Mouse (Mus musculus) c-Kit-negative CD71-positive TER-119-positive erythroid progenitor cells, embryonic 14.5 days (primary cell): ENCODE results near the gene Jmjd6.
A peak's percentile ranks its signal among the peaks of the same experiment; 100 is the strongest.

Experiments
- DNase-seq: peaks from one replicate; pipeline ENCODE4 v3.0.0-alpha.2; 2013; ENCODE audit warnings: low read depth, low spot score

Jmjd6 gene

GRCm38 (mm10) chr11:116843261-116844233, at the start of gene Jmjd6, which contains the start of gene Mettl23:
TSS of gene Jmjd6 (minus strand) at chr11:116843449.
TSS of gene Mettl23 (plus strand) at chr11:116843278.
- DNase-seq = peak; percentile 92

- no peak for DNase-seq
These were observed 43.9 kb upstream of the Jmjd6 start for GRCm38 (mm10) chr11:116887136-116887535.

GRCm38 (mm10) chr11:116885275-116886151, 42.3 kb upstream of the Jmjd6 start:
- DNase-seq = peak; percentile 30

GRCm38 (mm10) chr11:116884061-116884460, 40.8 kb upstream of the Jmjd6 start:
- DNase-seq = no peak

- DNase-seq = no peak
These were observed 39.2 kb upstream of the Jmjd6 start for GRCm38 (mm10) chr11:116882446-116882845.

- no peak for DNase-seq
These were observed 38.2 kb upstream of the Jmjd6 start for GRCm38 (mm10) chr11:116881440-116881839.

- no peak for DNase-seq
These were observed 37.6 kb upstream of the Jmjd6 start for GRCm38 (mm10) chr11:116880839-116881238.

- DNase-seq = no peak
These were observed 35.2 kb upstream of the Jmjd6 start for GRCm38 (mm10) chr11:116878454-116878853.

GRCm38 (mm10) chr11:116873987-116874386, 30.7 kb upstream of the Jmjd6 start:
- DNase-seq = no peak

GRCm38 (mm10) chr11:116871538-116871937, 28.3 kb upstream of the Jmjd6 start:
- no peak for DNase-seq

- DNase-seq = no peak
These were observed 26.4 kb upstream of the Jmjd6 start for GRCm38 (mm10) chr11:116869641-116870040.

GRCm38 (mm10) chr11:116869223-116869622, 26.0 kb upstream of the Jmjd6 start:
- no peak for DNase-seq

GRCm38 (mm10) chr11:116868129-116868528, 24.9 kb upstream of the Jmjd6 start:
- DNase-seq = no peak

GRCm38 (mm10) chr11:116865945-116866585, 22.8 kb upstream of the Jmjd6 start:
- DNase-seq = no peak

GRCm38 (mm10) chr11:116864444-116864843, 21.2 kb upstream of the Jmjd6 start:
- no peak for DNase-seq

- no peak for DNase-seq
These were observed 14.1 kb upstream of the Jmjd6 start for GRCm38 (mm10) chr11:116857183-116857850.

GRCm38 (mm10) chr11:116854279-116854678, 11.0 kb upstream of the Jmjd6 start:
- DNase-seq = no peak

GRCm38 (mm10) chr11:116853512-116853928, 10.3 kb upstream of the Jmjd6 start:
- DNase-seq = peak; percentile 90

GRCm38 (mm10) chr11:116852891-116853511, 9.8 kb upstream of the Jmjd6 start, which contains the start of gene Srsf2:
TSS of gene Srsf2 (minus strand) at chr11:116853094.
- peak; percentile 89 for DNase-seq

GRCm38 (mm10) chr11:116852291-116852890, 9.1 kb upstream of the Jmjd6 start, which contains the start of gene Mfsd11:
TSS of gene Mfsd11 (plus strand) at chr11:116852440.
- DNase-seq = peak; percentile 69
